Mouse (Mus musculus): ENCODE measurements at regions not wholly inside any gene's neighbourhood (a gene's known extent, or its start where the extent isn't known, plus 50 kb on each side); places are given as distances from the start of the nearest gene placed in this dataset.

GRCm38 (mm10) chr17:31748158-31748557 lies 70.6 kb downstream of the Cryaa start:
- 54% methylated on average over 2 of the region's 2 CpGs for WGBS
- Histone ChIP-seq H3K4me2 (ENCODE audit: low read depth, low read length) (no peak overlapping the region), H3K9ac (ENCODE audit: low read length) (no peak overlapping the region), H3K9me3 (ENCODE audit: control insufficient read depth, low read length) (no peaks in the 10 kb centered on the region), H3K4me1 (replicated peaks; ENCODE audit: control insufficient read depth, insufficient read depth, low read length) (peaks cover 30% of the 10 kb centered on the region), H3K36me3 (ENCODE audit: control insufficient read depth, insufficient read depth, low read length) (no peaks in the 10 kb centered on the region), H3K27ac (ENCODE audit: low read length) (peak overlapping the region; percentile 95), H3K27me3 (ENCODE audit: control insufficient read depth, insufficient read depth, low read depth, low read length) (no peaks in the 10 kb centered on the region), H3K4me3 (ENCODE audit: low read length) (no peak overlapping the region)
- no peak for ATAC-seq (ENCODE audit: low read depth)

GRCm38 (mm10) chr17:31748971-31749370 lies 71.4 kb downstream of the Cryaa start:
- H3K9ac ChIP-seq (ENCODE audit: low read length): no peak overlapping the region
- no peaks in the 10 kb centered on the region for H3K9me3 ChIP-seq (ENCODE audit: control insufficient read depth, low read length)
- no peaks in the 10 kb centered on the region for H3K27me3 ChIP-seq (ENCODE audit: control insufficient read depth, insufficient read depth, low read depth, low read length)
- WGBS: 65% methylated on average over 6 of the region's 6 CpGs
- H3K4me1 ChIP-seq (replicated peaks; ENCODE audit: control insufficient read depth, insufficient read depth, low read length): peaks cover 38% of the 10 kb centered on the region
- ATAC-seq (ENCODE audit: low read depth): no peak
- no peak overlapping the region for H3K4me3 ChIP-seq (ENCODE audit: low read length)
- no peak overlapping the region for H3K27ac ChIP-seq (ENCODE audit: low read length)
- no peak overlapping the region for H3K4me2 ChIP-seq (ENCODE audit: low read depth, low read length)
- H3K36me3 ChIP-seq (ENCODE audit: control insufficient read depth, insufficient read depth, low read length): no peaks in the 10 kb centered on the region

GRCm38 (mm10) chr17:31751262-31751661 lies 73.7 kb downstream of the Cryaa start:
- H3K27ac ChIP-seq (ENCODE audit: low read length): no peak overlapping the region
- H3K27me3 ChIP-seq (ENCODE audit: control insufficient read depth, insufficient read depth, low read depth, low read length): no peaks in the 10 kb centered on the region
- no peak overlapping the region for H3K4me3 ChIP-seq (ENCODE audit: low read length)
- no peak for ATAC-seq (ENCODE audit: low read depth)
- H3K36me3 ChIP-seq (ENCODE audit: control insufficient read depth, insufficient read depth, low read length): no peaks in the 10 kb centered on the region
- no peak overlapping the region for H3K4me2 ChIP-seq (ENCODE audit: low read depth, low read length)
- peaks cover 34% of the 10 kb centered on the region for H3K4me1 ChIP-seq (replicated peaks; ENCODE audit: control insufficient read depth, insufficient read depth, low read length)
- H3K9ac ChIP-seq (ENCODE audit: low read length): no peak overlapping the region
- peaks cover 3% of the 10 kb centered on the region; the same call in 1 of the 2 replicates for H3K9me3 ChIP-seq (ENCODE audit: control insufficient read depth, low read length)
- WGBS: 62% methylated on average over 2 of the region's 2 CpGs

- no peak overlapping the region for H3K4me3 ChIP-seq (ENCODE audit: low read length)
- no peak overlapping the region for H3K9ac ChIP-seq (ENCODE audit: low read length)
- 56% methylated on average over 9 of the region's 9 CpGs for WGBS
- H3K4me1 ChIP-seq (replicated peaks; ENCODE audit: control insufficient read depth, insufficient read depth, low read length): peaks cover 14% of the 10 kb centered on the region
- ATAC-seq (ENCODE audit: low read depth): peak; percentile 20; the same call in 1 of the 2 replicates
- H3K9me3 ChIP-seq (ENCODE audit: control insufficient read depth, low read length): peaks cover 3% of the 10 kb centered on the region; the same call in 1 of the 2 replicates
- H3K27me3 ChIP-seq (ENCODE audit: control insufficient read depth, insufficient read depth, low read depth, low read length): no peaks in the 10 kb centered on the region
- no peak overlapping the region for H3K4me2 ChIP-seq (ENCODE audit: low read depth, low read length)
- peak overlapping the region; percentile 23; the same call in 1 of the 2 replicates for H3K27ac ChIP-seq (ENCODE audit: low read length)
- no peaks in the 10 kb centered on the region for H3K36me3 ChIP-seq (ENCODE audit: control insufficient read depth, insufficient read depth, low read length)
Measured at GRCm38 (mm10) chr17:31753113-31753858, 75.7 kb downstream of the Cryaa start.

GRCm38 (mm10) chr17:31753859-31754229 lies 76.2 kb downstream of the Cryaa start:
- Histone ChIP-seq H3K4me3 (ENCODE audit: low read length) (no peak overlapping the region), H3K9ac (ENCODE audit: low read length) (no peak overlapping the region), H3K36me3 (ENCODE audit: control insufficient read depth, insufficient read depth, low read length) (no peaks in the 10 kb centered on the region), H3K9me3 (ENCODE audit: control insufficient read depth, low read length) (peaks cover 3% of the 10 kb centered on the region; the same call in 1 of the 2 replicates), H3K27ac (ENCODE audit: low read length) (peak overlapping the region; percentile 23; the same call in 1 of the 2 replicates), H3K27me3 (ENCODE audit: control insufficient read depth, insufficient read depth, low read depth, low read length) (no peaks in the 10 kb centered on the region), H3K4me1 (replicated peaks; ENCODE audit: control insufficient read depth, insufficient read depth, low read length) (peaks cover 10% of the 10 kb centered on the region), H3K4me2 (ENCODE audit: low read depth, low read length) (no peak overlapping the region)
- WGBS: 36% methylated on average over 4 of the region's 4 CpGs
- ATAC-seq (ENCODE audit: low read depth): no peak

- Histone ChIP-seq H3K9ac (ENCODE audit: low read length) (no peak overlapping the region), H3K9me3 (ENCODE audit: control insufficient read depth, low read length) (peaks cover 3% of the 10 kb centered on the region; the same call in 1 of the 2 replicates), H3K27me3 (ENCODE audit: control insufficient read depth, insufficient read depth, low read depth, low read length) (no peaks in the 10 kb centered on the region), H3K4me3 (ENCODE audit: low read length) (no peak overlapping the region), H3K4me2 (ENCODE audit: low read depth, low read length) (no peak overlapping the region), H3K36me3 (ENCODE audit: control insufficient read depth, insufficient read depth, low read length) (no peaks in the 10 kb centered on the region), H3K4me1 (replicated peaks; ENCODE audit: control insufficient read depth, insufficient read depth, low read length) (no peaks in the 10 kb centered on the region), H3K27ac (ENCODE audit: low read length) (no peak overlapping the region)
- ATAC-seq (ENCODE audit: low read depth): no peak
- WGBS: 91% methylated on average over 2 of the region's 2 CpGs
Measured at GRCm38 (mm10) chr17:31760465-31760864, 82.9 kb downstream of the Cryaa start.

- Histone ChIP-seq H3K27ac (ENCODE audit: low read length) (no peak overlapping the region), H3K27me3 (ENCODE audit: control insufficient read depth, insufficient read depth, low read depth, low read length) (no peaks in the 10 kb centered on the region), H3K9me3 (ENCODE audit: control insufficient read depth, low read length) (no peaks in the 10 kb centered on the region), H3K4me1 (replicated peaks; ENCODE audit: control insufficient read depth, insufficient read depth, low read length) (peaks cover 15% of the 10 kb centered on the region), H3K36me3 (ENCODE audit: control insufficient read depth, insufficient read depth, low read length) (no peaks in the 10 kb centered on the region), H3K4me2 (ENCODE audit: low read depth, low read length) (no peak overlapping the region), H3K4me3 (ENCODE audit: low read length) (no peak overlapping the region), H3K9ac (ENCODE audit: low read length) (no peak overlapping the region)
- WGBS: 53% methylated on average over 5 of the region's 5 CpGs
- no peak for ATAC-seq (ENCODE audit: low read depth)
Measured at GRCm38 (mm10) chr17:31763078-31763477, 85.5 kb downstream of the Cryaa start.

GRCm38 (mm10) chr17:31766779-31767697 lies 88.6 kb downstream of the Sik1 start:
- WGBS: 27% methylated on average over 25 of the region's 25 CpGs
- Histone ChIP-seq H3K9me3 (ENCODE audit: control insufficient read depth, low read length) (peaks cover 4% of the 10 kb centered on the region; the same call in 1 of the 2 replicates), H3K36me3 (ENCODE audit: control insufficient read depth, insufficient read depth, low read length) (no peaks in the 10 kb centered on the region), H3K4me3 (ENCODE audit: low read length) (no peak overlapping the region), H3K4me2 (ENCODE audit: low read depth, low read length) (peak overlapping the region; percentile 15; the same call in 1 of the 2 replicates), H3K4me1 (replicated peaks; ENCODE audit: control insufficient read depth, insufficient read depth, low read length) (peaks cover 16% of the 10 kb centered on the region), H3K27me3 (ENCODE audit: control insufficient read depth, insufficient read depth, low read depth, low read length) (no peaks in the 10 kb centered on the region), H3K9ac (ENCODE audit: low read length) (peak overlapping the region; percentile 52), H3K27ac (ENCODE audit: low read length) (peak overlapping the region; percentile 83)
- peak; percentile 82 for ATAC-seq (ENCODE audit: low read depth)

GRCm38 (mm10) chr17:31772201-31772820 lies 83.3 kb downstream of the Sik1 start:
- no peak for ATAC-seq (ENCODE audit: low read depth)
- Histone ChIP-seq H3K27ac (ENCODE audit: low read length) (peak overlapping the region; percentile 47), H3K36me3 (ENCODE audit: control insufficient read depth, insufficient read depth, low read length) (no peaks in the 10 kb centered on the region)

More at GRCm38 (mm10) chr17:31772201-31772820, 83.3 kb downstream of the Sik1 start:
- Histone ChIP-seq H3K4me2 (ENCODE audit: low read depth, low read length) (no peak overlapping the region), H3K9me3 (ENCODE audit: control insufficient read depth, low read length) (peaks cover 4% of the 10 kb centered on the region; the same call in 1 of the 2 replicates), H3K4me3 (ENCODE audit: low read length) (no peak overlapping the region), H3K4me1 (replicated peaks; ENCODE audit: control insufficient read depth, insufficient read depth, low read length) (peaks cover 26% of the 10 kb centered on the region), H3K27me3 (ENCODE audit: control insufficient read depth, insufficient read depth, low read depth, low read length) (no peaks in the 10 kb centered on the region), H3K9ac (ENCODE audit: low read length) (no peak overlapping the region)
- 54% methylated on average over 9 of the region's 9 CpGs for WGBS

Data from lung, embryonic 16.5 days (tissue).